Mouse (Mus musculus) liver, embryonic 14.5 days (tissue): Measurements from ENCODE around the gene Gins1.

Experiments
- CTCF ChIP-seq: IDR thresholded peaks from 2 replicates; pipeline ENCODE4 v1.5.1; 2016; ENCODE audit warnings: antibody characterized with exemption, low read depth, control low read depth
- EP300 ChIP-seq: IDR thresholded peaks from 2 replicates; pipeline ENCODE4 v1.6.1; 2016; ENCODE audit warnings: antibody characterized with exemption, low read depth

DNA sequence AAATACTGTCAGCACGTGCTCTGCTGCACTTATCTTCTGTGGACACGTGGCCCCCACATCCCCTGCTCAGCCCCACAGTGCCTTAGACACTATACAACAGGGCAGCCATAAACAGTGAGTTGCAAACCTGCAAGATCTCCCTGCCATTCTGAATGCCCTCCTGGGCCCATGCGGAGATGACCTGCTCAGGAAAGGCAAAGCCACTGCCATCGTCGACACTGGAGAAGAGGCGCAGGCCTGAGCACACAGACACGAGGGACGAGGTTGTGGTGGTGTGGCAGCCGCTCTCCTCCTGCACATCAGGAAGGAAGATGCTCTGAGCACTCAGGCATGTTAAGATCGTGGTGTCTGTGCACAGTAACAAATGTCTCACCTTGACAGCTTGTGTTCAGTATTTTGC is 60.8 kb downstream of the Gins1 start:
- TF ChIP-seq CTCF (no peak), EP300 (no peak)
